Mouse (Mus musculus) stomach, postnatal 0 days (tissue): ENCODE results near the gene Tlr8. TPM values are rescaled to one million over a fixed set of nuclear protein-coding genes. Genes with fewer than 3 reads are reported as not detected.

Experiments used
- ATAC-seq: fragments of 200-750 bp; cut with Nextera tagmentation; 2 replicates; pipeline ENCODE4 v1.8.0; 2017; ENCODE audit not compliant: low FRiP score, low TSS enrichment
- DNase-seq: peaks from one replicate; pipeline ENCODE4 v3.0.0-alpha.2; 2016; ENCODE audit warnings: low spot score
- H3K27ac ChIP-seq: fragments of 300-500 bp; sonication (generic); replicated peaks from 2 replicates; pipeline ENCODE4 v1.5.1; 2014; ENCODE audit warnings: mild to moderate bottlenecking, control low read depth
- H3K27me3 ChIP-seq: fragments of 300-500 bp; sonication (generic); 2 replicates; pipeline ENCODE4 v1.6.1; 2014; ENCODE audit warnings: low read length; ENCODE audit not compliant: control insufficient read depth, insufficient read depth
- H3K36me3 ChIP-seq: fragments of 300-500 bp; sonication (generic); 2 replicates; pipeline ENCODE4 v1.6.1; 2014; ENCODE audit warnings: low read length, mixed read lengths; ENCODE audit not compliant: control insufficient read depth, insufficient read depth
- H3K4me1 ChIP-seq: fragments of 300-500 bp; sonication (generic); replicated peaks from 2 replicates; pipeline ENCODE4 v1.6.1; 2014; ENCODE audit warnings: antibody characterized with exemption; ENCODE audit not compliant: control insufficient read depth, insufficient read depth
- H3K4me2 ChIP-seq: fragments of 300-500 bp; sonication (generic); replicated peaks from 2 replicates; pipeline ENCODE4 v1.6.1; 2014; ENCODE audit warnings: low read depth, mild to moderate bottlenecking, control low read depth, moderate library complexity
- H3K4me3 ChIP-seq: fragments of 300-500 bp; sonication (generic); 2 replicates; pipeline ENCODE4 v1.5.1; 2014; ENCODE audit warnings: low read depth, low read length, control low read depth
- H3K9ac ChIP-seq: fragments of 300-500 bp; sonication (generic); 2 replicates; pipeline ENCODE4 v1.6.1; 2014; ENCODE audit warnings: mild to moderate bottlenecking, low read length, control low read depth, mixed read lengths
- H3K9me3 ChIP-seq: fragments of 300-500 bp; sonication (generic); 2 replicates; pipeline ENCODE4 v1.6.1; 2016; ENCODE audit warnings: low read length; ENCODE audit not compliant: control insufficient read depth
- CTCF ChIP-seq: IDR thresholded peaks from 2 replicates; pipeline ENCODE4 v1.5.1; 2016; ENCODE audit warnings: antibody characterized with exemption, low read depth, mild to moderate bottlenecking, moderate library complexity
- EP300 ChIP-seq: optimal IDR thresholded peaks from 2 replicates; pipeline ENCODE3; 2016; ENCODE audit warnings: antibody characterized with exemption
- WGBS: fragments of 180-500 bp; shearing (Covaris S2); extraction: QIAGEN DNeasy Blood & Tissue Kit; methylation state at CpG from one replicate; pipeline ENCODE4 v1.1.7; 2014; 5-methylcytosine and 5-hydroxymethylcytosine counted together
- polyA plus RNA-seq: library from polyadenylated mRNA; unstranded; fragments of >200 nt; fragmentation: Nextera tagmentation; extraction: Ambion mirVana; gene quantifications from 2 replicates; pipeline ENCODE4 v1.2.1, GENCODE M21; 2015

The Tlr8 gene
- polyA plus RNA-seq, 1 experiment from 2014 or later, result 0.58 TPM

DNA sequence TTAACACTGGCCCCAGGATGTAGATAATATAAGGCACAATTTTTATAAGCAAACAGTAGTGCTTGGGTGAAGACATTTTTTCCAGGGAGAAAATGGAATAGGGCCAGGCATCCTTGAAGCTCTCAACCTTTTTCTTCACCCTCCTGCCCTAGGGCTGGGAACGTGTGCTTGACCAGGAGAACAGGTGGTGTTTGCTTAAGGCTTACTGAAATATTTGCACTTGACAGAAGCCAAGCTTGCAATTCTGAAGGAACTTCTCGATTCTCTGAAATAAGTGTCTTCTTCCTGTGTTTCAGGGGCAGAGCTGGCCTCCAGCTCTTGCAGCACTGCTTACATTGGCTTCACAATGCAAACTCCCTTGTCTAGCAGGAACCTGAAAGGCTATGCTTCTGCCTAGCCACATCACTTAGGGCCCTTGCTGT is 68.9 kb downstream of the Tlr8 start:
- Histone ChIP-seq H3K4me2 (no peak overlapping the region), H3K9me3 (no peaks in the 10 kb centered on the region), H3K4me1 (no peaks in the 10 kb centered on the region), H3K9ac (no peak overlapping the region), H3K27ac (no peak overlapping the region), H3K27me3 (no peaks in the 10 kb centered on the region), H3K4me3 (no peak overlapping the region), H3K36me3 (no peaks in the 10 kb centered on the region)
- DNase-seq (no peak), ATAC-seq (peak; percentile 68; the same call in 1 of the 2 replicates)
- TF ChIP-seq EP300 (no peak), CTCF (no peak)
- 31% methylated on average over 2 of the region's 2 CpGs for WGBS

Other genes starting within 250 kb of the Tlr8 start
- gene Tmsb4x, start 55.0 kb downstream of the Tlr8 start, polyA plus RNA-seq, result 6,456 and 7,015 TPM in 2 replicates
- gene Tlr7, start 66.2 kb upstream of the Tlr8 start, polyA plus RNA-seq, result 0.64 and 0.78 TPM in 2 replicates
- gene Prps2, start 118.4 kb upstream of the Tlr8 start, polyA plus RNA-seq, result 11.9 and 12.0 TPM in 2 replicates